Mouse (Mus musculus) embryonic facial prominence, embryonic 11.5 days (tissue): Measurements from ENCODE around the gene Pnliprp1. TPM values are rescaled to one million over a fixed set of nuclear protein-coding genes. Genes with fewer than 3 reads are reported as not detected.
A peak's percentile ranks its signal among the peaks of the same experiment; 100 is the strongest.

Experiments
- ATAC-seq: fragments of 200-750 bp; cut with Nextera tagmentation; replicated peaks from 2 replicates; pipeline ENCODE4 v1.8.0; 2017; ENCODE audit warnings: low read depth; ENCODE audit not compliant: insufficient number of reproducible peaks, low FRiP score, low TSS enrichment
- DNase-seq: peaks from one replicate; pipeline ENCODE4 v3.0.0-alpha.2; 2015; ENCODE audit warnings: low spot score
- H3K27ac ChIP-seq: fragments of 300-500 bp; sonication (generic); replicated peaks from 2 replicates; pipeline ENCODE4 v1.5.1; 2014; ENCODE audit warnings: mild to moderate bottlenecking, low read depth, low read length, control low read depth
- H3K27me3 ChIP-seq: fragments of 300-500 bp; sonication (generic); 2 replicates; pipeline ENCODE4 v1.6.1; 2014; ENCODE audit warnings: mild to moderate bottlenecking, low read length, moderate library complexity, mixed read lengths; ENCODE audit not compliant: control insufficient read depth, insufficient read depth
- H3K36me3 ChIP-seq: fragments of 300-500 bp; sonication (generic); replicated peaks from 2 replicates; pipeline ENCODE4 v1.6.1; 2014; ENCODE audit warnings: low read depth, mild to moderate bottlenecking, low read length, moderate library complexity, mixed read lengths; ENCODE audit not compliant: control insufficient read depth, insufficient read depth
- H3K4me1 ChIP-seq: fragments of 300-500 bp; sonication (generic); 2 replicates; pipeline ENCODE4 v1.6.1; 2014; ENCODE audit warnings: low read length, mixed read lengths; ENCODE audit not compliant: control insufficient read depth, insufficient read depth
- H3K4me2 ChIP-seq: fragments of 300-500 bp; sonication (generic); 2 replicates; pipeline ENCODE4 v1.6.1; 2014; ENCODE audit warnings: low read depth, mild to moderate bottlenecking, control low read depth, low read length, moderate library complexity
- H3K4me3 ChIP-seq: fragments of 300-500 bp; sonication (generic); 2 replicates; pipeline ENCODE4 v1.5.1; 2014; ENCODE audit warnings: low read depth, low read length, control low read depth
- H3K9ac ChIP-seq: fragments of 300-500 bp; sonication (generic); replicated peaks from 2 replicates; pipeline ENCODE4 v1.6.1; 2014; ENCODE audit warnings: mild to moderate bottlenecking, control low read depth, low read length
- H3K9me3 ChIP-seq: fragments of 300-500 bp; sonication (generic); replicated peaks from 2 replicates; pipeline ENCODE4 v1.6.1; 2016; ENCODE audit warnings: mild to moderate bottlenecking, low read length, inconsistent platforms, mixed read lengths; ENCODE audit not compliant: control insufficient read depth
- WGBS: fragments of 180-500 bp; shearing (Covaris S2); extraction: QIAGEN DNeasy Blood & Tissue Kit; methylation state at CpG from one replicate; pipeline ENCODE4 v1.1.7; 2014; 5-methylcytosine and 5-hydroxymethylcytosine counted together
- polyA plus RNA-seq: library from polyadenylated mRNA; unstranded; fragments of >200 nt; fragmentation: Nextera tagmentation; extraction: Ambion mirVana; gene quantifications from 2 replicates; pipeline ENCODE4 v1.2.1, GENCODE M21; 2014

The Pnliprp1 gene
- polyA plus RNA-seq, 1 experiment from 2014 or later = not detected

- no peak overlapping the region for H3K9ac ChIP-seq
- H3K27me3 ChIP-seq = no peaks in the 10 kb centered on the region
- no peak overlapping the region for H3K4me3 ChIP-seq
- WGBS = 81% methylated on average over 2 of the region's 2 CpGs
- H3K27ac ChIP-seq = no peak overlapping the region
- no peaks in the 10 kb centered on the region for H3K4me1 ChIP-seq
- no peak for DNase-seq
- ATAC-seq = no peak
- no peaks in the 10 kb centered on the region for H3K36me3 ChIP-seq
- no peak overlapping the region for H3K4me2 ChIP-seq
- no peaks in the 10 kb centered on the region for H3K9me3 ChIP-seq
Observed at GRCm38 (mm10) chr19:58750822-58751221, 22.1 kb downstream of the Pnliprp1 start.

GRCm38 (mm10) chr19:58751504-58751903 is 22.8 kb downstream of the Pnliprp1 start:
- ATAC-seq = no peak
- H3K4me2 ChIP-seq = no peak overlapping the region
- 65% methylated on average over 2 of the region's 2 CpGs for WGBS

GRCm38 (mm10) chr19:58758871-58759270 is 30.2 kb downstream of the Pnliprp1 start:
- ATAC-seq = no peak
- DNase-seq = no peak
- Histone ChIP-seq H3K27ac (no peak overlapping the region), H3K36me3 (no peaks in the 10 kb centered on the region), H3K27me3 (no peaks in the 10 kb centered on the region), H3K4me3 (no peak overlapping the region), H3K4me2 (no peak overlapping the region), H3K4me1 (no peaks in the 10 kb centered on the region), H3K9ac (no peak overlapping the region), H3K9me3 (no peaks in the 10 kb centered on the region)
- 94% methylated on average over 4 of the region's 4 CpGs for WGBS

More at GRCm38 (mm10) chr19:58751504-58751903, 22.8 kb downstream of the Pnliprp1 start:
- H3K9ac ChIP-seq = no peak overlapping the region
- H3K36me3 ChIP-seq = no peaks in the 10 kb centered on the region
- H3K27ac ChIP-seq = no peak overlapping the region
- H3K9me3 ChIP-seq = no peaks in the 10 kb centered on the region
- no peak for DNase-seq
- no peaks in the 10 kb centered on the region for H3K4me1 ChIP-seq
- H3K27me3 ChIP-seq = no peaks in the 10 kb centered on the region
- no peak overlapping the region for H3K4me3 ChIP-seq

GRCm38 (mm10) chr19:58759423-58759822 is 30.7 kb downstream of the Pnliprp1 start, which contains the start of gene Pnliprp2:
Gene Pnliprp2 (plus strand): TSS chr19:58759719.
- 60% methylated on average over 9 of the region's 9 CpGs for WGBS
- DNase-seq = no peak

GRCm38 (mm10) chr19:58762316-58762715 is 33.6 kb downstream of the Pnliprp1 start:
- H3K27ac ChIP-seq = no peak overlapping the region
- H3K9ac ChIP-seq = no peak overlapping the region
- no peaks in the 10 kb centered on the region for H3K27me3 ChIP-seq
- H3K4me3 ChIP-seq = no peak overlapping the region
- no peak for DNase-seq
- ATAC-seq = no peak
- 17% methylated on average over 6 of the region's 6 CpGs for WGBS
- no peaks in the 10 kb centered on the region for H3K9me3 ChIP-seq
- no peaks in the 10 kb centered on the region for H3K36me3 ChIP-seq
- no peak overlapping the region for H3K4me2 ChIP-seq
- no peaks in the 10 kb centered on the region for H3K4me1 ChIP-seq

More at GRCm38 (mm10) chr19:58759423-58759822, 30.7 kb downstream of the Pnliprp1 start, which contains the start of gene Pnliprp2:
- ATAC-seq = no peak
- H3K9me3 ChIP-seq = no peaks in the 10 kb centered on the region
- no peaks in the 10 kb centered on the region for H3K4me1 ChIP-seq
- no peak within 1 kb of the TSS for H3K9ac ChIP-seq
- no peaks in the 10 kb centered on the region for H3K36me3 ChIP-seq
- H3K4me3 ChIP-seq = no peak within 1 kb of the TSS
- no peak within 1 kb of the TSS for H3K4me2 ChIP-seq
- H3K27me3 ChIP-seq = no peaks in the 10 kb centered on the region
- no peak within 1 kb of the TSS for H3K27ac ChIP-seq

GRCm38 (mm10) chr19:58762848-58763541 is 34.3 kb downstream of the Pnliprp1 start:
- H3K4me2 ChIP-seq = no peak overlapping the region
- H3K9ac ChIP-seq = no peak overlapping the region
- H3K9me3 ChIP-seq = no peaks in the 10 kb centered on the region
- H3K4me3 ChIP-seq = no peak overlapping the region
- ATAC-seq = peak; percentile 54; the same call in 1 of the 2 replicates
- peak; percentile 78 for DNase-seq
- no peaks in the 10 kb centered on the region for H3K36me3 ChIP-seq
- no peak overlapping the region for H3K27ac ChIP-seq
- 9% methylated on average over 12 of the region's 12 CpGs for WGBS
- no peaks in the 10 kb centered on the region for H3K27me3 ChIP-seq
- H3K4me1 ChIP-seq = no peaks in the 10 kb centered on the region

- no peak overlapping the region for H3K4me3 ChIP-seq
- H3K9me3 ChIP-seq = no peaks in the 10 kb centered on the region
- no peaks in the 10 kb centered on the region for H3K4me1 ChIP-seq
- 67% methylated on average over 6 of the region's 6 CpGs for WGBS
- no peak overlapping the region for H3K4me2 ChIP-seq
- DNase-seq (no peak), ATAC-seq (no peak)
- H3K36me3 ChIP-seq = no peaks in the 10 kb centered on the region
- H3K27me3 ChIP-seq = no peaks in the 10 kb centered on the region
- H3K27ac ChIP-seq = no peak overlapping the region
- no peak overlapping the region for H3K9ac ChIP-seq
Observed at GRCm38 (mm10) chr19:58767329-58767728, 38.6 kb downstream of the Pnliprp1 start.

GRCm38 (mm10) chr19:58776461-58776860 is 47.8 kb downstream of the Pnliprp1 start:
- no peak for DNase-seq
- Histone ChIP-seq H3K4me2 (no peak overlapping the region), H3K27me3 (no peaks in the 10 kb centered on the region), H3K4me3 (no peak overlapping the region), H3K4me1 (no peaks in the 10 kb centered on the region), H3K27ac (no peak overlapping the region), H3K9ac (no peak overlapping the region), H3K36me3 (no peaks in the 10 kb centered on the region), H3K9me3 (no peaks in the 10 kb centered on the region)
- 66% methylated on average over 5 of the region's 5 CpGs for WGBS
- ATAC-seq = no peak
